Mouse (Mus musculus): ENCODE results near the gene Trpv4.

Gene Trpv4

DNA sequence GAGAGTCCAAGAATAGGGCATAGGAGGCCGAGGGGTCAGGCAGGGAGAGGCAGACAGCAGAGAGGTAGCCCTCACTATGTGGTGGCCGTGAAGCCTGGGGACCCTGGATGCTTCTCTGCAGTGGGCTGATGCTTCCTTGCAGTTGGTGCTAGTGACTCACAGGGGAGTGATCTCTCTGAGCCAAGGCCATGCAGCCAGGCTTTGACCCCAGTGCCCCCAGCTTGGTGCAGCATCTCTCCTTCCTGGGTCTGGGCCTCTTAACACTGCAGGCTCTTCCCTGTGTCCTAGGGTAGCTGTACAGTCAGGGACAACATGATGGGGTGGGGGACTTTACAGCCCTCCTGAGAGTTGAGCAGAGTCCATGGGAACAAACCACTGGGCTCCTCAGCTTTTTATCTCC lies 68.8 kb downstream of the Trpv4 start:
- WGBS, result 81% methylated on average over 2 of the region's 2 CpGs

DNA sequence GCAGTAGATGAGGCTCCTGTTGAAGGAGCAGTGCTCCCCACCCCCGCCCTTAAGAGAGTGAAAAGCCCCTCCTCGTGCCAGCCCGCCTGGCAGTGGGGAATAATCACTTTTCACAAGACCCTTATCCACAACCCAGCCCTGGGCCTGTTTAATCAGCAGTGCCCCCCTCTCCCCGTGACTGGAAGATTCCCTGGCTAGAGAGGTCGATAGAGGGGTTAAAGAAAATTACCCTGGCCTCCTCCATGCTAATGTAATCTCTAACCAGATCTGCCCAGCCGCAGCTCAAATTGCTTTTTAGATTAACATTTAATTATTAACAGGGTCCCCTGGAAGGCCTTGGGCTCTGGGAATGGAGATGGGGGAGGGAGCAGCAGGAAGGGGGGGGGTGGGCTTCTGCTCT lies 69.2 kb downstream of the Trpv4 start:
- WGBS, result 69% methylated on average over 6 of the region's 6 CpGs

DNA sequence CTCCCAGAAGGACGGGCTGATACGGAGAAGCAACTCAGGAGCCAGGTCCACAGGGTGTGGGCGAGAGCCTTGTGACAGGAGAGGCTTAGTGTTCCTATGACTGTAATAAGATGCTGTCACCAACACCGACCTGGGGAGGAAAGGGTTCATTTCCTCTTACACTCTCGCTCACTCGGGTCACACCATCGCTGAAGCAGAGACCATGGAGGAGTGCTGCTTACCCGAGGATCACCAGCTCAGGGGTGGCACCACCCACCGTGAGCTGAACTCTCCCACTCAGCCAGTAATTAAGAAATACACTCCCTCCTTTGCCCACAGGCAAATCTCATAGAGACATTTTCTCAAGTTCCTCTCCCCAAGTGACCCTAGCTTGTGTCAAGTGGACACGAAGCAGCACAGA lies 69.8 kb downstream of the Trpv4 start:
- WGBS, result 65% methylated on average over 10 of the region's 10 CpGs

DNA sequence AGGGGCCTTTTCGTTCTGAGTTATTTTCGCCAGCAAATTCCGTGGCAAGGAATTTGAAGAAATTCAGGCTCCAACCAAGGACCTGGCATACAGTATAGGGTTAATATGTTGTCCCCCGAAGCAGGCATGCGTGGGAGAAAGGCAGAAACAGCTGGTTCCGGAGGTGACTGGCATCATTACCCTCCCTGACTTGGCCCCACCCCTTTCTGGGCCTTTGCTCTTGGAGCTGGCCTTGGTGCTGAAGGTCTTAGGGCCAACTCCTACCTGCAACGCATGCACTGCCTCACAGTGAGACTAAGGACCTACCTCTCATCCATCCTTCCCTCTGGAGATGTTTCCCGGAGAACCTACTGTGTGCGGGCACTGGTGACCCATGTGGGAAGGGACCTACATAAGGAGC lies 70.3 kb downstream of the Trpv4 start:
- WGBS, result 70% methylated on average over 9 of the region's 9 CpGs

DNA sequence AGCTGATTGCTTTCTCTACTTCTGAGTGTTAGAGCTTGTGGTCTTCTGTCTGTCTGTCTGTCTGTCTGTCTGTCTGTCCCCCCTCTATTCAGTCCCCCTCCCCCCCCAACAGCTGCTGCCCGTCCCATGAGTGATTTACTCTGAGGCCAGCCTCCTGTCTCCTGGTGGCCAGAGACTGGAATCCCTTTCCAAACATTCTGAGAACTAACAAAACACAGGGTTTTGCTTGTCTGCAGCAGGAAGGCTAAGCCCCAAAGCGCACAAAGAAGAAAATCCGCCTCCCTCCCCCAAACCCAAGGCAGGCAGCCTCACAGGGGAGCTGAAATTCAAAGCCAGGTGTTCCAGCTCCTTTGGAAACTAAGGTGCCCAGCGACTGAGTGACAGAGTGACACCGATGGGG lies 72.5 kb downstream of the Trpv4 start:
- WGBS, result 47% methylated on average over 5 of the region's 5 CpGs

DNA sequence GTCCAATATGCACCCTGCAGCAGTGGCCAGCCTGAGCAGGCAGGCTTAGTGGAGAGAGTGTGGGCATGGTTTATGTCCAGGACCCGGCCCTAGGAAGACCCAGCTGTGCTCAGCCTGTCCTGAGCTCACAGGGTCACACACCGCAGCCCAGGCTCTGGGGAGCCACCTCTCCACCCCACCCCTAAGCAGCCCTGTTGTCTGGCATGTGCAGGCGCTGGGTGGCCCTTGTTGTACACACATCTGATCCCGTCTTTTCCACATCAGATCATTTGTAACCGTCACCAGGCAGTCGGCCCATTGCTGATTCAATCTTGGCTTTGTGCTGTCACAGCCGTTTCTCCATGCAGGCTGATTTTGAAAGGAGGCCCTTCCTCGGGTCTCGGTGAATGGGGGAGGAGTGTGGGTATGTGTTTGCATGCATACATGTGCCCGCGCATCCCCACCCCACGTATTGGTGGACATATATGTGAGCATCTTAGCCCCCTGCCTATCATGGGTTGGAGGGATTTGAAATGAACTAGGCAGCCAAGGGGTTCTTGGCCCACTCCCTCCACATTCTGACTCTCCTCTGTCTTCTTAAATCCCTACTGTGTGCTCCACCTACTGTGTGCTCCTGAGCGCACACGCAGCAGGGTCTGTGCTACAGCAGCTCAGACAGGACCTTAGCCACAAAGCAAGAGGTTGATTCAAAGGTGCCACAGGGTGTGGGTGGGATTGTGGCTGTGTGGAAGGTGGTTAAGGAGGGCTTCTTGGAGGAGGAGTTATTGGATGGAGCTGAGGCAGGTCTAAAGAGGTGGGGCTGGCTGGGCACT lies 73.7 kb downstream of the Trpv4 start:
- 63% methylated on average over 14 of the region's 14 CpGs for WGBS

DNA sequence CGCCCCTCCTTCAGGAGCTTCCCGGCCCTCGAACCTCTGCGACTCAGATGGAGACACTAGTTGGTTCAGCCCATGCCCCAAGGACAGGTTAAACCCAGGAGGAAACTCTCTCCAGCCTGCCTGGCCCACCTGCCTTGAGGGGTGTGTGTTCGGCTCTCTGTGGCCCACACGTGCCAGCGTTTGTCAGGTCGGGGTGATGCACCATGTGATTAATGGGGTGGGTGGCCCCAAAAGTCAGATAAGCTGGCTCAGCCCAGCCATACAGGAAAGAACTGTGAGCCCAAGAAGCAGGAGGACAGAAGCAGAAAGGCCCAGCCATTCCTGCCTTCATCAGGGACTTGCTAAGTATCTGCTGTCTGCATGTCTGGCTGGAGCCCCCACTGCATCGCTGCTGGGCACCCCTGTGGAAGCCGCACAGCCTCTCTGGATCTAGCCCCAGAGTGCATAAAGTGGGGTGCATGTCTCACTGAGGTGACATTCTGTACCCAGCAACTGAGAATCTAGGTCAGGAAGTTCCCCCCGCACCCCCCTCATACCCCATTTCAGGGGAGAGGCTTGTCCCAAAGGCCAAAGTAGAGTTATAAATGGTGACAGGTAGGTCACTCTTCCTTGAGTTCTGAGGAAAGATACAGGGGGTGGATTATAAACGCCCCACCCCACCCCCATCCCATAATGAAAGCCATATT lies 74.6 kb downstream of the Trpv4 start:
- WGBS, result 83% methylated on average over 12 of the region's 12 CpGs

DNA sequence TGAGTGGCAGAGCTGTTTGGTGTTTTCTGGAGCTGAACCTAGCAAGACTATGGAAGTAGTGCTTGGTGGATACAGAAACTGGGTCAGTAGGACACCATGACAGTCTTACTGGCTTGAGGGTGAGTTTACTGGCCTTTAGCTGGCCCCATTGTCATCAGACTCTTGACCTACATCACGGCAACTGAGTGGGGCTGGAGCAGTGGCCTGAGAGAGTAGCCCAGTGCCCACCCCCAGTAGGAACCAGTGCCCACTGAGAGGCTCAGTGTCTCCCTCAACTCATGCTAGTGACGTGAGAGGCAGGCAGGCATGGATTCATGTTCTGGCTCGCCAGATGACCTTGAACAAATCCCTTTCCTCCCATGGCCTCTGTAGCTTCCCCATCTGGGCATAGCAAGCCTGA lies 75.2 kb downstream of the Trpv4 start:
- 88% methylated on average over 3 of the region's 3 CpGs for WGBS

DNA sequence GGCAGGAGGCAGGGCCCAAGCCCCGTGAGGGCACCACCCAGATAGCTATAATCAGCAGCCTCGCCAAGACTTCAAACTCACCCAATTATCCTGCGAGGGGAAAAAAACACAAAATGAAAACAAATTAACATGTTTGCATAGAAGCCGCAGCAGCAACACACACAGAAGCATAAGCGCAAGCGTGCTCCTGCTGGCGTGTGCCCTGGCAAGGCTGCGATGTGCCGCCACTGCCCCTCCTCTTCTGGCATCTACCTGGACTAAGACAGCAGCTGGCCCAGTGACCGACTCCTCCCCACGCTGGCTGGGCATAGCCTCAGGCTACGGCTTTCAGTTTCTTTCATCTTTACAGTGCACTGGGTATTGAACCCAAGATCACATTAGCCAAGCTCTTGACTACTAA lies 76.7 kb downstream of the Trpv4 start:
- WGBS, result 65% methylated on average over 12 of the region's 12 CpGs

DNA sequence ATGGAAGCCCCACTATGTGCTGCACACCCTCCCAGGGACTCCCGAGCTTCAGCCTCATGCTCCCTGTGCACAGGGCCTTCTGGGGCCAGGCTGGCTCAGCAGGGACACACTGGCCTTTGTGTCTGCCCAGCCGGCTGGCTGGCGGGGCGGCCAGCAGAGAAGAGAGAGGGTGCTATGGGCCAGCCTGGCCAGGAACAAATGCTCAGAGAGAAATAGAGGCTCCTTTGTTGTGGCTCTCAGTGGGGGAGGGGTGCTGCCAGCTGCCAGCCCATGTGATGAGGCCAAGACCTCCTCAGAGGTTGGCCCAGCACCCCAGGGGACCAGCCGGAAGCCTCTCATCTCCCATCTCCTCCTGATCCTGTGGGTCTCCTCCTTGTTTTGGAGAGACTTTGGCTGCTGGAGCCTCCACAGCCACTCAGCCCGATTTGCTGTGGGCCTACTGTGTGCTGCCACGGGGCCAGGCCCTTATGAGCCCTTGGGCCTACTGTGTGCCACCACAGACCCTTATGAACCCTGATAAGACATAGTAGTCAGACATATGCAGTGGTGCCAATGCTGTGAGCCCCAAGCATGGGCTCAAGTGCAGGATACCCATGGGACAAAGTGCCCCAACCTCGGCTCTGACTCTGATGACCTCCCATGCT lies 78.4 kb downstream of the Trpv4 start:
- WGBS, result 59% methylated on average over 8 of the region's 8 CpGs

DNA sequence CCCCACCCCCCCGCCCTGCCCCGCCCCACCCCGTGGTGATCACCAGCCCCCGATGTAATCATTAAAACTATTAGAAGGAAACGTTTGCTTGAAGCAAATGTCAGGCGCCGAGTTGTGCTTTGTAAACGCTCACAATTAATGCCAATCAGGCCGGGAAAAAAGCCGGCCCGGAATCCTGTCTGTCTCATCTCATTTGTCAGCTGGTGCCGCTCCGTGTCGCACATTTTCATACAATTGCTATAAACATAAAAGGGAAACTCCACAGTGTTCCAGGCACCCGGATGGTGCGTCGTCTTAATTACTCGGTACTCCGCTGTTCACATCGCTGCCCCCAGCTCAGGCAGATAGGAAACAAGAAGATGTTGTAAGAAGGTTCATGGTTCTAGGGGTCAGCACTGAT lies 79.9 kb downstream of the Trpv4 start:
- 57% methylated on average over 20 of the region's 20 CpGs for WGBS

DNA sequence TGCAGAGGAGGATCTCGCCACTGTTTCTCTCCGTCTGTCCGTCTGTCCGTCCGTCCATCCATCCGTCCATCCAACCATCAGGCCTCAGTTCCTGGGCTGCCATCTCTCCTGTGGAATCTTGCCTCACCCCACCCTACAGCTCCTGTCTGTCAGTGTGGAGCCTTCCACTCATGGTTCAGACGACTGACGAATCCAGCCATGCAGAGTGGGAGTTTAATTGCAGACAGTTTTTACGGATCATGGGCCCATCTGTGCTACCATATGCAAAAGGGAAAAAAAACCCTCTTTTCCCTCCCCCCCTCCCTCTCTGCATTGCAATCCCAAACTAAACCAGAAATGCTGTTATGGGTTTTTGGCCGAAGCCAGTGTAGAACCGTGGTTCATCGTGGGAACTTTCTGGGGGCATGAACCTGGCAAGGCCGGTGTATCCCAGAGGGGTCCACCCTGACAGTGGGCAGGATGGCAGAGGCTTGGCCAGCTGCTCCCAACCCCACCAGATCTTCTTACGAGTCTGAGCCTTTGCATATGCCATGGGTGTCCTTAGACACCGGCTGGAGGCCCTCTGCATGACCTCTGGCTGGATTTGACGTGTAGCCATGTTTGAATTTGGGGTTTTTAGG lies 82.1 kb downstream of the Trpv4 start:
- 45% methylated on average over 16 of the region's 16 CpGs for WGBS

DNA sequence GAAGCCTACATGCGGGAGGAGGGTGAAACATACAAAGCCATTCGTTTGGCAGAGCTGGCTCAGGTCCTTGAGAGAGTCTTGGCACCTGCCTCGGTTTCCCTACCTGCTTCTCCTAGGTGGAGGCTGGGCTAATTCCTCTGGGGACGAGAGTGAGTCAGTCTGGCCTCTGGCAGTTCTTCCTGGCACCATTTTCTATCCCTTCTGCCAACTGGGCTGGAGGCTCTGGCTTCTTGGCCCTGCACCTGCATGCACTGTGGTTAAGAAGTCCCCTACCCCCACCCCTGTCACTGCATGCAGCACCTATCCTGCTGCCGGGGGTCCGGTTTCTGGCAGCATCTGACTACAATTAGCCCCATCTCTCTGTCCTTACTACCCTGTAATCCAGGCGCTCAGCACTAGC lies 82.7 kb downstream of the Trpv4 start:
- WGBS, result 45% methylated on average over 7 of the region's 7 CpGs

DNA sequence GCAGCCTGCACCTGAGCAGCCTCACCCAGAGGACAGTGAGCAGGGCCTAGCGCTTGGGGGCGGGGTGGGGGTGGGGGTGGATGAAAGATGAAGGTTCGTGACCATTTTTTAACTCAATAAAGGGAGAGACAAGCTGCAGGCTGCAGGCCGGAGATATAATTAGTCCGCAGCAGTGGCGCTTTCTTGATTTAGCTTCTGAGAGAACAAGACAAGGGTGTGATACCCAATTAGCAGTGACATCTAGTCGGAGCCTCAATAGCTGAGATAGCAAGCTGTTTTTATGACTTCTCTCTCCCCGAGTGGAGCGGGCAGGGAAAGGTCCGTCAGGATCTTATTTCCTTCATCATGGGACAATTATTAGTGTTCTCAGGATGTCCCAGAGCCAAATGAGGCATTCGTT lies 83.2 kb downstream of the Trpv4 start:
- WGBS, result 39% methylated on average over 11 of the region's 11 CpGs

DNA sequence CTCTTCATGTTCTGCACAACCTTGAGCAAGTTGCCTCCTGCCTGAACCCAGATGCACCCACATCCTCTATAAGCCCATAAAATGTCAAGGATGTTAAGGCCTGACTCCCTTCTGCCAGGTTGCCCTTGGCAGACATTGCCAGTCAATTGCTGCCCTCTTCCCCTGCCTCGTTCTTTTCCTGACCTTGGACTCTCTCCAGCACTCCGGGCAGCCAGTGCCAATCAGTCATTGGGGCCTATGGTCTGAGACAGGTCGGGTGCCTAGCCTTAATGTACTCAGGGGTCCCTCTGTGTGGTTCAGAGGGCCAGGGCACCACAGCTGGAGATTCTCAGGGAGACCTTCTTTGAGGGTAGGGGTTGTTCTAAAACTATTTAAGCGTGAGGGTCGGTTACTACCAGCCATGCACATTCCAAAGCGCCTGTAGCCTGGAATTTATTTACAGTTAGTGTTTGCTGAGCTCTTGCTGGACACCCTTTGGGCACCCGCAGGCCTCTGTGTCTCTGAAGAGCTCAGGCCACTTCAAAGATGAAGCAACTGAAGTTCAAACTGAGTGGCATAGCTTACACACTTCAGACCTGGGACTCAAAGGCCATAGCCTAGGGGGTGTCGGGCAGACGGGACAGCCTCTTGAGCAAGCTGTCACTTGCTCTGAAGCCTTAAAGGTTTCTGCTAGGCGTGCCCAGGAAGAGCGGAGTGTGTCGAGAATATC lies 84.1 kb downstream of the Trpv4 start:
- 77% methylated on average over 12 of the region's 12 CpGs for WGBS

DNA sequence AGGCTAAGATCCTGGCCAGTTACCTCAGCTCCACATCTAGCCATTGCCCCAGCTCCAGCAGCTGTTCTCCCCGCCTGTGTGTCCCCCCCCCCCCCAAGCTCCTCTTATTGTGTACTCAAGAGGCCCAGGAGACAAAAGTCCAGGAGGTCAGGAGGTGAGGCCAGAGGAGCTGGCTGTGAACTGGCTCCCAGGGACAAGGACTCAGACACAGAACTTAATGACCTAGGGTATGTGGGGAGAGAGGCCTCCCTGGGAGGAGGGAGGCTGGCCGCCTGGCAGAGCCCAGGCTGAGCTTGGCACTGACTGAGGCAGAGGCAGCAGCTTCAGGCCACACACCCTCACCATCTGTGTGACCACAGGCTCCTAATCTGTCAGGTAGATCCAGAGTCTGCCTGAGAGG lies 85.2 kb downstream of the Trpv4 start:
- WGBS, result 47% methylated on average over 2 of the region's 2 CpGs
